Comparison of ENCODE assay signal across 1 mouse cellular context in the genomic region with DNA sequence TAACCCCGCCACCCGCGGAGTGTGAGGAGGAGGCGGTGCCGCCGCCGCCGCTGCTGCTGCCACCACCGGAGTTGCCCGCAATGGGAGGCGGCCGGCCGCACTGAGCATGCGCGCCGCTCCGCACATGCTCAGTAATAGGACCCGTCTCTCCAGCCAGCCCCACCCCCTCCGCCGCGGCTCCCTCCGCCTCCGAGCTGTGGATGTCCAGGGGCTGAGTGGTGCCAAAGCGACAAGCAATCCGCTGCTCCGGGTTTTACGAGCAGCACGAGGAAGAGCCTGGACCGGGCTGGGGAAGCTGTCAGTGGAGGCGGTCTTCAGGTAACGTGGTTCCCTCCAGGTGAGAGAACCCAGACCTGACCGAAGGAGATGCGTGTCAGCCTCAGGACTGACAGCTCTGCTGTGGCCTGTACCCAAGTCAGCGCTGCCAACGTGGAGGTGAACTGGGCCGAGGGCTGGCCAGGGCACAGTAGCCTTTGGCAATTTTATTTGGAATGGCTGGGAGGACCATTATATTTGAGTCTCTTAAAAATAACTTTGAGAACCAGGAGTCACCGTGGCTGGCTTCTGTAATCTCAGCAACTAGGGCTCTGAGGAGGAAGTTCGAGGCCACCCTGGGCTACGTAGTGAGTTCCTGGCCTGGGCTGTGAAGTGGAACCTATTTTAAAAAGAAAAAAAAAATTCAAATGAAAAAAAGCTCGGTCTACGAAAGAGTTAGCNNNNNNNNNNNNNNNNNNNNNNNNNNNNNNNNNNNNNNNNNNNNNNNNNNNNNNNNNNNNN.
TF ChIP-seq lines count a peak whose summit lies in the region.

Gene Mycbp2, minus strand, starts transcription at position 86 of the 777 bp plus-strand sequence.

TF ChIP-seq in myocyte, 11 proteins besides CTCF, POLR2A, EP300 and RAD21 (continued from another document):
- TF ChIP-seq E2F4 (IDR thresholded peaks at IDR 0.05; ENCODE audit: insufficient read depth) = no peak
- no peak for TF ChIP-seq USF1 (IDR thresholded peaks at IDR 0.05; ENCODE audit: low read depth)
- no peak for TF ChIP-seq MAX (IDR thresholded peaks at IDR 0.05; ENCODE audit: low read depth)
